Mouse (Mus musculus) stomach, embryonic 16.5 days (tissue): ENCODE data around the gene Eln. TPM values are rescaled to one million over a fixed set of nuclear protein-coding genes. Genes with fewer than 3 reads are reported as not detected.

ENCODE experiments used
- ATAC-seq: fragments of 200-750 bp; cut with Nextera tagmentation; 2 replicates; pipeline ENCODE4 v1.8.0; 2017; ENCODE audit warnings: moderate number of reproducible peaks, moderate TSS enrichment; ENCODE audit not compliant: insufficient read depth, low FRiP score
- H3K27ac ChIP-seq: fragments of 300-500 bp; sonication (generic); 2 replicates; pipeline ENCODE4 v1.5.1; 2014; ENCODE audit warnings: low read length
- H3K27me3 ChIP-seq: fragments of 300-500 bp; sonication (generic); 2 replicates; pipeline ENCODE4 v1.6.1; 2014; ENCODE audit warnings: low read length, control low read depth, mixed read lengths; ENCODE audit not compliant: control insufficient read depth, insufficient read depth
- H3K36me3 ChIP-seq: fragments of 300-500 bp; sonication (generic); 2 replicates; pipeline ENCODE4 v1.6.1; 2014; ENCODE audit warnings: low read length; ENCODE audit not compliant: control insufficient read depth, insufficient read depth
- H3K4me1 ChIP-seq: fragments of 300-500 bp; sonication (generic); 2 replicates; pipeline ENCODE4 v1.6.1; 2014; ENCODE audit warnings: low read length, control low read depth, mixed read lengths; ENCODE audit not compliant: control insufficient read depth, insufficient read depth
- H3K4me2 ChIP-seq: fragments of 300-500 bp; sonication (generic); 2 replicates; pipeline ENCODE4 v1.6.1; 2014; ENCODE audit warnings: low read depth, low read length, mixed read lengths
- H3K4me3 ChIP-seq: fragments of 300-500 bp; sonication (generic); replicated peaks from 2 replicates; pipeline ENCODE4 v1.5.1; 2014; ENCODE audit warnings: mild to moderate bottlenecking, low read length
- H3K9ac ChIP-seq: fragments of 300-500 bp; sonication (generic); 2 replicates; pipeline ENCODE4 v1.6.1; 2014; ENCODE audit warnings: low read length
- H3K9me3 ChIP-seq: fragments of 300-500 bp; sonication (generic); replicated peaks from 2 replicates; pipeline ENCODE4 v1.6.1; 2016; ENCODE audit warnings: low read length, control low read depth; ENCODE audit not compliant: control insufficient read depth
- WGBS: fragments of 180-500 bp; shearing (Covaris S2); extraction: QIAGEN DNeasy Blood & Tissue Kit; methylation state at CpG from one replicate; pipeline ENCODE4 v1.1.7; 2014; 5-methylcytosine and 5-hydroxymethylcytosine counted together
- polyA plus RNA-seq: library from polyadenylated mRNA; unstranded; fragments of >200 nt; fragmentation: Nextera tagmentation; extraction: Ambion mirVana; gene quantifications from 2 replicates; pipeline ENCODE4 v1.2.1, GENCODE M21; 2015

The Eln gene
- polyA plus RNA-seq, 1 experiment from 2014 or later: 97.0 TPM

GRCm38 (mm10) chr5:134686541-134686940 is 60.6 kb downstream of the Eln start:
- Histone ChIP-seq H3K27ac (no peak overlapping the region), H3K9ac (no peak overlapping the region), H3K4me3 (no peak overlapping the region), H3K27me3 (no peaks in the 10 kb centered on the region), H3K9me3 (no peaks in the 10 kb centered on the region), H3K4me1 (peaks cover 12% of the 10 kb centered on the region; the same call in 1 of the 2 replicates), H3K36me3 (no peaks in the 10 kb centered on the region), H3K4me2 (no peak overlapping the region)
- WGBS: 84% methylated on average over 6 of the region's 6 CpGs
- no peak for ATAC-seq

GRCm38 (mm10) chr5:134684398-134684797 is 62.7 kb downstream of the Eln start:
- Histone ChIP-seq H3K4me2 (no peak overlapping the region), H3K27me3 (no peaks in the 10 kb centered on the region), H3K27ac (no peak overlapping the region), H3K9me3 (no peaks in the 10 kb centered on the region), H3K4me1 (peaks cover 27% of the 10 kb centered on the region), H3K36me3 (no peaks in the 10 kb centered on the region), H3K9ac (peak overlapping the region; percentile 31; the same call in 1 of the 2 replicates), H3K4me3 (no peak overlapping the region)
- ATAC-seq: no peak
- WGBS: 71% methylated on average over 2 of the region's 2 CpGs

GRCm38 (mm10) chr5:134683813-134684212 is 63.3 kb downstream of the Eln start:
- no peaks in the 10 kb centered on the region for H3K36me3 ChIP-seq
- H3K9ac ChIP-seq: no peak overlapping the region
- H3K9me3 ChIP-seq: no peaks in the 10 kb centered on the region
- H3K4me2 ChIP-seq: no peak overlapping the region
- no peaks in the 10 kb centered on the region for H3K27me3 ChIP-seq
- H3K27ac ChIP-seq: no peak overlapping the region
- no peak for ATAC-seq
- H3K4me1 ChIP-seq: peaks cover 29% of the 10 kb centered on the region
- 61% methylated on average over 2 of the region's 2 CpGs for WGBS
- H3K4me3 ChIP-seq: no peak overlapping the region

- H3K27ac ChIP-seq: peak overlapping the region; percentile 75
- no peaks in the 10 kb centered on the region for H3K27me3 ChIP-seq
- 40% methylated on average over 12 of the region's 12 CpGs for WGBS
- ATAC-seq: peak; percentile 59
- H3K9me3 ChIP-seq: no peaks in the 10 kb centered on the region
- peak overlapping the region; percentile 23; the same call in 1 of the 2 replicates for H3K9ac ChIP-seq
- no peak overlapping the region for H3K4me3 ChIP-seq
- peaks cover 45% of the 10 kb centered on the region for H3K4me1 ChIP-seq
- no peaks in the 10 kb centered on the region for H3K36me3 ChIP-seq
- peak overlapping the region; percentile 9; the same call in 1 of the 2 replicates for H3K4me2 ChIP-seq
These were observed 66.9 kb downstream of the Eln start for GRCm38 (mm10) chr5:134680238-134680637.

- Histone ChIP-seq H3K36me3 (no peaks in the 10 kb centered on the region), H3K4me3 (no peak overlapping the region), H3K27me3 (no peaks in the 10 kb centered on the region), H3K4me1 (peaks cover 45% of the 10 kb centered on the region), H3K9ac (peak overlapping the region; percentile 43; the same call in 1 of the 2 replicates), H3K9me3 (no peaks in the 10 kb centered on the region), H3K4me2 (no peak overlapping the region), H3K27ac (peak overlapping the region; percentile 60)
- no peak for ATAC-seq
- 61% methylated on average over 8 of the region's 8 CpGs for WGBS
These were observed 68.1 kb downstream of the Eln start for GRCm38 (mm10) chr5:134678827-134679546.

- no peak overlapping the region for H3K4me3 ChIP-seq
- ATAC-seq: no peak
- H3K9ac ChIP-seq: peak overlapping the region; percentile 44; the same call in 1 of the 2 replicates
- H3K27ac ChIP-seq: 0 out of 2 replicates have a peak overlapping the region, but pooled peaks have one; percentile 35
- H3K36me3 ChIP-seq: no peaks in the 10 kb centered on the region
- no peaks in the 10 kb centered on the region for H3K9me3 ChIP-seq
- H3K27me3 ChIP-seq: no peaks in the 10 kb centered on the region
- WGBS: 72% methylated on average over 3 of the region's 3 CpGs
- no peak overlapping the region; the same call in 1 of the 2 replicates for H3K4me2 ChIP-seq
- peaks cover 45% of the 10 kb centered on the region for H3K4me1 ChIP-seq
These were observed 69.1 kb downstream of the Eln start for GRCm38 (mm10) chr5:134678031-134678430.

GRCm38 (mm10) chr5:134677491-134677890 is 69.6 kb downstream of the Eln start:
- WGBS: 83% methylated on average over 5 of the region's 5 CpGs
- no peak overlapping the region for H3K27ac ChIP-seq

GRCm38 (mm10) chr5:134675956-134676759 is 71.0 kb downstream of the Eln start:
- peak; percentile 85 for ATAC-seq
- peak overlapping the region; percentile 70 for H3K4me2 ChIP-seq
- peaks cover 45% of the 10 kb centered on the region for H3K4me1 ChIP-seq
- H3K36me3 ChIP-seq: peaks cover 3% of the 10 kb centered on the region; the same call in 1 of the 2 replicates
- no peaks in the 10 kb centered on the region for H3K27me3 ChIP-seq
- 3% methylated on average over 14 of the region's 14 CpGs for WGBS
- peak overlapping the region; percentile 68 for H3K9ac ChIP-seq
- H3K27ac ChIP-seq: peak overlapping the region; percentile 93
- H3K4me3 ChIP-seq: peak overlapping the region; percentile 47
- no peaks in the 10 kb centered on the region for H3K9me3 ChIP-seq

More at GRCm38 (mm10) chr5:134677491-134677890, 69.6 kb downstream of the Eln start:
- no peaks in the 10 kb centered on the region for H3K36me3 ChIP-seq
- H3K9ac ChIP-seq: peak overlapping the region; percentile 44; the same call in 1 of the 2 replicates
- ATAC-seq: no peak
- no peak overlapping the region for H3K4me3 ChIP-seq
- peak overlapping the region; percentile 10; the same call in 1 of the 2 replicates for H3K4me2 ChIP-seq
- H3K4me1 ChIP-seq: peaks cover 45% of the 10 kb centered on the region
- no peaks in the 10 kb centered on the region for H3K27me3 ChIP-seq
- H3K9me3 ChIP-seq: no peaks in the 10 kb centered on the region

GRCm38 (mm10) chr5:134674977-134675376 is 72.1 kb downstream of the Eln start:
- H3K27ac ChIP-seq: no peak overlapping the region; the same call in 1 of the 2 replicates
- peaks cover 3% of the 10 kb centered on the region; the same call in 1 of the 2 replicates for H3K36me3 ChIP-seq
- no peak overlapping the region for H3K9ac ChIP-seq
- no peak overlapping the region for H3K4me3 ChIP-seq
- no peak for ATAC-seq
- WGBS: 68% methylated on average over 5 of the region's 5 CpGs
- H3K27me3 ChIP-seq: no peaks in the 10 kb centered on the region
- H3K4me2 ChIP-seq: no peak overlapping the region
- H3K9me3 ChIP-seq: no peaks in the 10 kb centered on the region
- H3K4me1 ChIP-seq: peaks cover 33% of the 10 kb centered on the region
